Comparison of ENCODE assay signal across 9 mouse cellular contexts in the genomic region with DNA sequence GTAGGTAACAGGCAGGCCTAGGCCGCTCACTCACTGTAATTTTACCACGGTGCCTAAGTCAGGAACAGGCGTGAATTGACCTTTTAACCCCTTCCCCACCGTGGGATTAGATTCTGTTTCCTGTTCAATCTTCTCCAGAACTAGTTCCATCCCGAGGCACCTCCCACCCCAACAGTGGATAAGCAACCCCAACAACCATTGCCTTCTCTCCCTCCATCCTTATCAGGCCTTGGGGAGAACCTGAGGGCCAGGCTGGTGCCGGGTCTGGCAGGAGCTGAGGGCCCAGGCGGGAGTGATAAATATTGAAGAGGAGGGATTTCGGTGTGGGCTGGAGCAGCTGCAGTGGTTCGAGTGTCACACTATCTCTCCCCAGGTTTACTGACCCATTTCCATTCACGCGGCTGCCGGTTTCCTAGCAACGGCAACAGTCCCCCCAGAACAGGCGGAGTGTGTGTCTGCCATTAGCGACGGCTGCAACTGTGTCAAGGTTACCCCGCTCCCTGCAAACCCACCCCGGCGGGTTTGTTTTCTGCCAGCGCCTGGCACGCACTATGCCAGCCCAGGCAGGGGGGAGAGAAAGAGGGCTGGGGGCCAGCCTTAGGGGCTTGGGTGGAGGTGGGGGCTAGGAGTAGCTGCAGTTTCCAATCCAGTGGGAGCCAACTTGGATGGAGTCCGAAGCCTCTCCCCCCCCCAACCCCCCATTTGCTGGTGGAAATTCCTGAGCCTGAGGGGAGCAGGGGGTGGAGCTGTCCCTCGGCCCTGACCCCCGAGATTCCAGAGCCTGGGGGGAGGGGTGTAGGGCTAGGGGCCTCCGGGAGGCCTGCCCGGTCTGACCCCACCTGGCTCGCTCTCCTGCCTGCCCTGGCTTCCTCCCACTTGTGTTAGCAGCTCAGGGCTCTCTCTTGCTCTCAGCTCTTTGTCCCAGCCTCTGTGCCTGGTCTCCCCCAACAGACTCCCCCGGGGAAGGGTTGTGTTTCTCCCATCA. TPM values are rescaled to one million over a fixed set of nuclear protein-coding genes. Genes with fewer than 3 reads are reported as not detected.
DNase-seq lines count a peak whose midpoint lies in the region; ATAC-seq lines count a peak whose summit lies in the region.
"Had no signal": no experiment of that assay in that cellular context is flagged by ENCODE, and none has a peak within 500 bp of the region (broad histone marks: within the 10 kb centered on the region; RNA-seq: fewer than 3 reads in every experiment).

No protein-coding gene starts in this region.

- H3K4me2 ChIP-seq in midbrain, embryonic 16.5 days (ENCODE audit: low read length): peak overlapping the region; percentile 64

- WGBS in midbrain, embryonic 16.5 days: 4% methylated on average over 26 of the region's 28 CpGs

- peak overlapping the region; percentile 19 for H3K4me3 ChIP-seq in midbrain, embryonic 16.5 days (ENCODE audit: low read depth, low read length)

- peak overlapping the region; percentile 62 for H3K9ac ChIP-seq in midbrain, embryonic 16.5 days (ENCODE audit: low read depth, low read length)

- ATAC-seq in common myeloid progenitor, adult 5-6 weeks (replicated peaks; ENCODE audit: low read depth, poor library complexity, severe bottlenecking): peak; percentile 33
- ATAC-seq in midbrain, embryonic 16.5 days: peak; percentile 77
- ATAC-seq in CD4-positive, CD25-positive, alpha-beta regulatory T cell, adult 4 months: no peak
- no peak for ATAC-seq in cerebellum, adult (ENCODE audit: insufficient number of reproducible peaks, low FRiP score, low TSS enrichment)

- no peaks in the 10 kb centered on the region for H3K36me3 ChIP-seq in midbrain, embryonic 16.5 days (ENCODE audit: control insufficient read depth, insufficient read depth, low read length)

- peak; percentile 34 to 55 for DNase-seq in lung, adult 18-20 months
- DNase-seq in lung, postnatal 14 days: no peak
- DNase-seq in frontal cortex, postnatal 14 days (ENCODE audit: low spot score in 2 of 2): peak; percentile 55 to 61
- DNase-seq in kidney, postnatal 10 days: peak; percentile 76

- H3K27ac ChIP-seq in midbrain, embryonic 16.5 days (ENCODE audit: low read length): peak overlapping the region; percentile 92

- peaks cover 96% of the 10 kb centered on the region for H3K4me1 ChIP-seq in midbrain, embryonic 16.5 days (ENCODE audit: control insufficient read depth, insufficient read depth, low read length)

- no peaks in the 10 kb centered on the region for H3K27me3 ChIP-seq in midbrain, embryonic 16.5 days (ENCODE audit: control insufficient read depth, insufficient read depth, low read depth, low read length)

- no peaks in the 10 kb centered on the region for H3K9me3 ChIP-seq in midbrain, embryonic 16.5 days (replicated peaks; ENCODE audit: control insufficient read depth, low read length, poor library complexity, severe bottlenecking)
- H3K9me3 ChIP-seq: megakaryocyte, embryonic 14.5 days had no signal

RNA-seq across cellular contexts. Expression of gene Ahdc1, which starts 31.9 kb away (rescaled TPM):
- 2.6 and 3.5 TPM in 2 replicates for total RNA-seq in common myeloid progenitor, adult 5-6 weeks (2017)
- 11.2 and 12.5 TPM in 2 replicates for polyA plus RNA-seq in midbrain, embryonic 16.5 days (2015; fragmentation: Nextera tagmentation; extraction: Ambion mirVana)
- 1 to 10 TPM; 2.6 to 3.7 TPM for polyA plus RNA-seq in CD4-positive, CD25-positive, alpha-beta regulatory T cell, adult 4 months (2017; shearing (Covaris generic))

Comparison
In these comparisons a context has a peak if more than half of its experiments do, and no peak if none do; other contexts are left out.
1. ATAC-seq: peak in common myeloid progenitor, adult 5-6 weeks (single experiment) and midbrain, embryonic 16.5 days (single experiment); none in CD4-positive, CD25-positive, alpha-beta regulatory T cell, adult 4 months (single experiment) and cerebellum, adult (single experiment).